Mouse (Mus musculus) liver, postnatal 0 days (tissue): Measurements from ENCODE around the gene Pigp.

Experiments used
- CTCF ChIP-seq: sonication (generic); IDR thresholded peaks from 2 replicates; pipeline ENCODE4 v1.5.1; 2016; ENCODE audit warnings: antibody characterized with exemption, low read depth
- EP300 ChIP-seq: IDR thresholded peaks from 2 replicates; pipeline ENCODE4 v1.6.1; 2016; ENCODE audit warnings: antibody characterized with exemption, low read depth, mild to moderate bottlenecking

DNA sequence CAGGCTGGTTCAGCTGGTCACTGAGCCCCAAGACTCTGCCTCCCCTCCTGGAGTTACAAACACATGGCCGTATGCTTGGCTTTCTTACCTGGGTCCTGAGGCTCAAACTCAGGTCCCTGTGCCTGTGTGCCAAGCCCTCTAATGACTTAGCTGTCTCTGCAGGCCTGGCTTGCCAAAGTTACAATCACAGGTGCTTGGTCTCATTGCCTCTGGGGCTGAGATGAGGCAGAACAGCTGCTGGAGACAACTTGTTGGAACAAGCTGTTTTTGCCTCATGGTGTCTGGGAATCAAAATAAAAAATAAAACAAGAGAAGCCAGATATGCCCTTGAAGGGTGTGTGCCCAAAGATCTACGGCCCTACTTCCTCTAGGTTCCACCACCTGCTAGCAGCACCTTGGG, 22.9 kb downstream of the Pigp start:
- TF ChIP-seq CTCF = no peak
- no peak for TF ChIP-seq EP300
